Mouse (Mus musculus): ENCODE results near the gene Gm11985. TPM values are rescaled to one million over a fixed set of nuclear protein-coding genes. Genes with fewer than 3 reads are reported as not detected.
"Not testable (repeated sequence)": the region's sequence is repeated elsewhere in the genome, so short reads cannot be mapped to it uniquely, and the experiment has no call there.

Gm11985 gene
- total RNA-seq (2015; ENCODE audit: low replicate concordance) (not detected in 2 replicates), total RNA-seq (2017; ENCODE audit: low replicate concordance) (not detected in 2 replicates)

GRCm38 (mm10) chr11:7188469-7188868, at the start of gene Gm11985:
TSS of gene Gm11985 (minus strand) at chr11:7188569.
- no peak for ATAC-seq (replicated peaks; ENCODE audit: low FRiP score, poor library complexity, severe bottlenecking)

GRCm38 (mm10) chr11:7237712-7238111, 49.3 kb upstream of the Gm11985 start:
- ATAC-seq (replicated peaks; ENCODE audit: low FRiP score, poor library complexity, severe bottlenecking), result no peak

GRCm38 (mm10) chr11:7236751-7237150, 48.4 kb upstream of the Gm11985 start:
- ATAC-seq (replicated peaks; ENCODE audit: low FRiP score, poor library complexity, severe bottlenecking), result no peak

- ATAC-seq (replicated peaks; ENCODE audit: low FRiP score, poor library complexity, severe bottlenecking), result no peak
Observed at GRCm38 (mm10) chr11:7234981-7235609, 46.7 kb upstream of the Gm11985 start.

- ATAC-seq (replicated peaks; ENCODE audit: low FRiP score, poor library complexity, severe bottlenecking), result no peak
Observed at GRCm38 (mm10) chr11:7234436-7234835, 46.1 kb upstream of the Gm11985 start.

- ATAC-seq (replicated peaks; ENCODE audit: low FRiP score, poor library complexity, severe bottlenecking), result no peak
Observed at GRCm38 (mm10) chr11:7233333-7233732, 45.0 kb upstream of the Gm11985 start.

- ATAC-seq (replicated peaks; ENCODE audit: low FRiP score, poor library complexity, severe bottlenecking), result no peak
Observed at GRCm38 (mm10) chr11:7231958-7232357, 43.6 kb upstream of the Gm11985 start.

GRCm38 (mm10) chr11:7230000-7230399, 41.6 kb upstream of the Gm11985 start:
- ATAC-seq (replicated peaks; ENCODE audit: low FRiP score, poor library complexity, severe bottlenecking), result no peak

GRCm38 (mm10) chr11:7228107-7228506, 39.7 kb upstream of the Gm11985 start:
- no peak for ATAC-seq (replicated peaks; ENCODE audit: low FRiP score, poor library complexity, severe bottlenecking)

- ATAC-seq (replicated peaks; ENCODE audit: low FRiP score, poor library complexity, severe bottlenecking), result no peak
Observed at GRCm38 (mm10) chr11:7226810-7227550, 38.6 kb upstream of the Gm11985 start.

- no peak for ATAC-seq (replicated peaks; ENCODE audit: low FRiP score, poor library complexity, severe bottlenecking)
Observed at GRCm38 (mm10) chr11:7226200-7226599, 37.8 kb upstream of the Gm11985 start.

- ATAC-seq (replicated peaks; ENCODE audit: low FRiP score, poor library complexity, severe bottlenecking), result not testable (repeated sequence)
Observed at GRCm38 (mm10) chr11:7221826-7222225, 33.5 kb upstream of the Gm11985 start.

GRCm38 (mm10) chr11:7215703-7216102, 27.3 kb upstream of the Gm11985 start:
- ATAC-seq (replicated peaks; ENCODE audit: low FRiP score, poor library complexity, severe bottlenecking), result no peak

GRCm38 (mm10) chr11:7214761-7215160, 26.4 kb upstream of the Gm11985 start:
- ATAC-seq (replicated peaks; ENCODE audit: low FRiP score, poor library complexity, severe bottlenecking), result no peak

GRCm38 (mm10) chr11:7214342-7214660, 25.9 kb upstream of the Gm11985 start:
- no peak for ATAC-seq (replicated peaks; ENCODE audit: low FRiP score, poor library complexity, severe bottlenecking)

GRCm38 (mm10) chr11:7213501-7214341, 25.4 kb upstream of the Gm11985 start, which contains the start of gene Igfbp3:
TSS of gene Igfbp3 (minus strand) at chr11:7213923.
- no peak for ATAC-seq (replicated peaks; ENCODE audit: low FRiP score, poor library complexity, severe bottlenecking)

- ATAC-seq (replicated peaks; ENCODE audit: low FRiP score, poor library complexity, severe bottlenecking), result no peak
Observed at GRCm38 (mm10) chr11:7213161-7213500, 24.8 kb upstream of the Gm11985 start.

- no peak for ATAC-seq (replicated peaks; ENCODE audit: low FRiP score, poor library complexity, severe bottlenecking)
Observed at GRCm38 (mm10) chr11:7212126-7212798, 23.9 kb upstream of the Gm11985 start.

GRCm38 (mm10) chr11:7211211-7211610, 22.8 kb upstream of the Gm11985 start:
- ATAC-seq (replicated peaks; ENCODE audit: low FRiP score, poor library complexity, severe bottlenecking), result no peak

- no peak for ATAC-seq (replicated peaks; ENCODE audit: low FRiP score, poor library complexity, severe bottlenecking)
Observed at GRCm38 (mm10) chr11:7210343-7210742, 22.0 kb upstream of the Gm11985 start.
